Mouse (Mus musculus): ENCODE data around the gene Rbm3. TPM values are rescaled to one million over a fixed set of nuclear protein-coding genes. Genes with fewer than 3 reads are reported as not detected.
"Not testable (repeated sequence)": the region's sequence is repeated elsewhere in the genome, so short reads cannot be mapped to it uniquely, and the experiment has no call there.

The Rbm3 gene
- total RNA-seq, 2 experiments from 2014 or later = 48.0 to 90.4 TPM

DNA sequence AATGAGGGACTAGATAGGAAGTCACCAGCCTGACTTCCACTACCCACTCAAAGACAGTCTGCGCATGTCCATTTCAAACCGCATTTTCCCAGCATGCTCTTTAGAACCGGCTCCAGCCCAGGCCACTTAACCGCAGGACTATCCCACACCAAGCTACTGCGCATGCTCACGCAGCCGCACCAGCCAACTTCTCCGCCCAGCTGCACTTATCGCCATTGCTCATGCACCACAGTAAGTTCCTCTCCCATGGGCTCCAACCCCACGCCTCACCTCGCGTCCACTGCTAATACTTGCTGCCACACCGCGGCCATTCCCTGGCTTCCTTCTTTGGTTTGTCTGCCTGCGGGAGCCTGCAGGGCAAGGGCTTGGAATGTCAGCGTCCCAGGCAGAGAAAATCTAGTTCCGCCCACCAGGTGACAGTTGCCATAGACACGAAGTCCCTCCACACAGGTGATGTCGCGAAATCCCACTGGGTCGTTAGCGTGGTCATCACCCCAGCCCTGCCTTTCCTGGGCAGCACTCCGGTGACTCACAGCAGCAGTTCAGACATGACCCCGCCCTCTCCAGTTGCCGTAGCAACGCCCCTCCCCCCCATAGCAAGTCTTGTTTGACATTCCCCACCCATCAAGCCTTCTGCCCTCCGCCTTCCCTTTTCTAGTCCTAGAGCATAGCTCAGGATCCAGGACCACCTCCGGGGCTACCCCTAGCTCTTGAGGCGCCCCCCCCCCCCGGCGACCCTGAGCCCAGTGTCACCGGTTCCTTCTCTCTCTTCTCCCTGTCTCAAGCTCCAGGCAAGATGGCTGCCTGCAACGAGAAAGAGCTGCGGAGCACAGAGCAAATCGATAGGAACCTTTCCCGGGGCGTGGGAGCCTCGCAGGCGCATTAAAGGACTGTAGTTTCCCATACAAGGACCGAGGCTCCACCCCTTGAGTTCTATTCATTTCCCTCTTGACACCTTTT lies 13.4 kb downstream of the Rbm3 start, which contains the start of gene Wdr13:
Gene Wdr13 (minus strand): TSS at position 876 of the 960 bp plus-strand sequence.
- peak; percentile 88 for DNase-seq (ENCODE audit: low spot score)

DNA sequence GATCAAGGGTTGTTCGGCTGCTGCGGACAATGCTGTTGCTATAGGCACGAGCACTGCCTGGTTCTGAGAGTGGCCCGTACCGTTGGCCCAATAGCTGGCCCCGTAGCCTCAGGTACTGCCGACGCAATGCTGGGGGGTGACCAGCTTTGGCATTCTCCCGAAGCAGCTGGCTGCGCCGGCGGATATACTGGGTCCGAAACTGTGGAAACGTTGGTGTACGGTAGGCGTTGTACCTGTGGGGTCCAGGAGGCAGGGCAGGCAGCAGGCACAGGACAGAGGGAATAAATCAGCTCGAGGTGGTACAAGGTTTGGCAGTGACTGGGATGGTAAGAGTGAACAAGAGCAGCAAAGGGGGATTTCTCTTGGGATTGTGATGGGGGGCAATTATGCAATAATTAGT lies 14.3 kb downstream of the Rbm3 start:
- DNase-seq (ENCODE audit: low spot score) = no peak

- DNase-seq (ENCODE audit: low spot score) = no peak
Observed at GRCm38 (mm10) chrX:8125235-8125634, 20.4 kb downstream of the Rbm3 start.

DNA sequence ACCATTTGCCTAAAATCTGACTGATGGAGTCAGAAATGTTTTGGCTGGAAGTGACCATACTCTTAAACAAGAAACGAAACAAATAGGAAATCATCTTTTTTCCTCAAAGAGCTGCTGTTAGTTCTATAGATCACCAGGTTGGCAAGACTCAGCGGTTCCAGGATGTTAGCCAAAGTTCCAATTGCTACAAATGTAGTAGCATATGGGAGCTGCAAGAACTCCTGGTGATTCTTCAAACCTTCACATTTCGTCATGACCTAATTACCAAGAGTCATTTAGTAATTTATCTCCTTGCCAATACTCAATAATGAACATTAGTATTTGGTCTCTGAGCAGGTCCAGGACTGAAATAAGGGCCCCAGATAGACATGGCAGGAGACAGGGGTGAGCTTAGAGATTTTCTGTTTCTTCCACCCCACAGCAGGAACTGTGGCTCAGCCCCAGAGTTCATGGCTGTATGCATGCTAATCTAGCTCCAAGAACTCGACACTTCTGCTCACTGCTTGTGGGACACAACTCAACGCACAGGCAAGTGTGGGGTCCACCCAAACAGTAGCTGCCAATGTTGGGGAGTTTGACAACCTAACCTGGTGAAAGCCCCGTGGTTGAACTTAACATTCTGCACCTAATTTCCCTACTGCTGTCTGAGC lies 21.7 kb downstream of the Rbm3 start:
- DNase-seq (ENCODE audit: low spot score) = no peak

DNA sequence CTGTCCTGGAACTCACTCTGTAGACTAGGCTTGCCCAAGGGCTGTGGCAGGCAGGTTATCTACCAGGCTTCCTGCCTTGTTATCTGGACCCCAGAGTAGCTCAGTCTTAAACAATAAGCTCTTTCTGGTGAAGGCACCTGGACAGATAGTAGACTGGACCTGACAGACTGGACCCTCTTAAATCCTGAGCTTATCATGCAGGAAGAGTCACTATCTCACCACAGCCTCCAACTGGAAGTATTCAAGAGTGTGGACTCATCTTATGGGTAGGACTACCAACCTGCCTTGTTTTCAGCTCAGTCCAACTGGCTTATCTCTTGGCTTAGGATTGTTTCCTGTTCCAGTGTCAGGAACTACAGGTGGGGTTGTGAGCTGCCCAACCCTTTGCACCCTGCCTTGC lies 28.4 kb downstream of the Rbm3 start:
- DNase-seq (ENCODE audit: low spot score) = no peak

GRCm38 (mm10) chrX:8115275-8115674 lies 30.4 kb downstream of the Rbm3 start:
- DNase-seq (ENCODE audit: low spot score) = no peak

- no peak for DNase-seq (ENCODE audit: low spot score)
Observed at GRCm38 (mm10) chrX:8105019-8105418, 40.7 kb downstream of the Rbm3 start.

DNA sequence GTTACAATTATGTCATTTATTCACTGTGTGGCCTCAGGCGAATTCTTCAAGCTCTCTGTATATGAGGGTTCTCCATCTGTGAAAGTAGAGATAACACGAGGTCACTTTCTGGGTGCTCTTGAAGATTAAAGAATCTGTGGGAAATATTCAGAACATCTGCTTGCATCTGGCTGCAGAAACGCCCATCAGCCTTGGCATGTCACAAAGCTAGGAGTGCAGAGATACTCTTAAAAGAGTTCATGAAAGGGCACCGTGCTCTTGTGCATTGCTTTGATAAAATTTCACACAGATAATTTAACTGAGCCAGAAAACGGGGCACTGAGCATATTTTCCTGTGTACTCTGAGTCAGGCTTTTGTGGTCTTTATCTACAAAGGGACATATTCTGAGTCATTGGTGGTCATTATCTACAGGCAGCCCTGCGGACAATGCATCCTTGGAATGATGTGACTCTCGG lies 43.4 kb downstream of the Rbm3 start:
- DNase-seq (ENCODE audit: low spot score) = no peak

DNA sequence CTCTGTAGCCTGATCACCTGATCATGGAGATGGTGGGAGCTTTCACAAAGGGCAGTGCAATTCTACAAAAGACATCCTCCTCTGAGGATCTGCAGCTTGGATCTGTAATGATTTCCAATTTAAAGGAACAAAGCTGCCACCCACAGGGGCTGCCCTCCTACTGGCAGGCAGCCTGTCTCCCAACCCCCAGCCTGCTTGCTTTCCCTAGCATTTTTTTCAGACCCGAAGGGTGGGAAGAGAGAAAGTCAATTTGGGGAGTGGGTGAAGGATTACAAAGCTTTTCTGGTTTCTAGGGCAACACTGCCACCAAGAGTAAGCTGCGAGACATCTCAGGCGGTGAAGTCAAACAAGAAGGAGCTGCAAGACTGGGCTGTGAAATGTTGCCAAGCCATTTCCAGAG lies 44.7 kb downstream of the Rbm3 start:
- no peak for DNase-seq (ENCODE audit: low spot score)

DNA sequence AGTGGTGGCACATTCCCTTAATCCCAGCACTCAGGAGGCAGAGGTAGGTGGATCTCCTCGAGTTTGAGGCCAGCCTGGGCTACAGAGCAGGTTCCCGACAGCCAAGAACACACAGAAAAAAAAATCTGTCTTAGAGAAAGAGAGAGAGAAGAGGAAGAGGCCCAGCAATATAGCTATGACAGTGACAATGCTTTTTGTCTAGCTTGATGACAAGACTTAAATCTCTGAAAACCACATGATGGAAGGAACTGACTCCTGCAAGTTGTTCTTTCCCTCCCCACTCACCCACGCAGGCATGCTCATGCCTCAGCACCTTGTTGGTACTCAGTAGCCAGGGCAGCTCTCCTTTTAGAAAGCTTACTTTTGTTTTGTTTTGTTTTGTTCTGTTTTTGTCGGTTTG lies 46.2 kb downstream of the Rbm3 start:
- DNase-seq (ENCODE audit: low spot score) = no peak

GRCm38 (mm10) chrX:8096787-8097242 lies 48.9 kb downstream of the Rbm3 start:
- DNase-seq (ENCODE audit: low spot score) = peak; percentile 96

DNA sequence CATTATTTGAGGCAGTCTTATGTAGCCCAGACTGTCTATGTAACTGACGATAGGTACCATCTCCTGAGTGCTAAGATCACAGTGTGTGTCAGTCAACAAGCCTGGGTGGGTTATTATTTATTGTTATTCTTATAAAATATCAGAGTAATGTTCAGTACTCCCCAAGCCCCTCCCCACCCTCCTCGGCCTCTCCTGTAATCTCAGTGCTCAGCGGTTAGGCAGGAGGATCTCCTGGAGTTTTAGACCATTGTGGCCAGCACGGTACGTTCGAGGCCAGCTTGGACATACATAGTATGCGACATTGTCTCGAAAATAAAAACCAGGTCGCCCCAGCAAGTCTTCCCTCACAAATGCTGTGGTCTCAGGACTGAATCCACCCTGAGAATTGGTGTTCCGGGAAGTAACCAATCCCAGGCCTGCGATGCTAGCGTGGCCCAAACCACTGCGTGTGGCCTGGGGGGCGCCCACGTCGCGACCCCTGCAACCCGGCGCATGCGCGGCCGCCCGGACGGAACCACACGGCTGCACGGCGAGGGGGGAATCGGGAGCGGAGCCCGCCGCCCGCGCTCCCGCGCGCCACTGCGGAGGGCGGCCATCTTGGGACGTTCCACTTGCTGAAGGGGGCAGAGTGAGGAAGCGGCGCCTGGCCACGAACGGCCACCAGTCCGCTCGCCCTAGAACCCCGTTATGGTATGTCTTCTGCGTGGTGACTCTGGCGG lies 49.5 kb downstream of the Rbm3 start:
- DNase-seq (ENCODE audit: low spot score) = peak; percentile 77

DNA sequence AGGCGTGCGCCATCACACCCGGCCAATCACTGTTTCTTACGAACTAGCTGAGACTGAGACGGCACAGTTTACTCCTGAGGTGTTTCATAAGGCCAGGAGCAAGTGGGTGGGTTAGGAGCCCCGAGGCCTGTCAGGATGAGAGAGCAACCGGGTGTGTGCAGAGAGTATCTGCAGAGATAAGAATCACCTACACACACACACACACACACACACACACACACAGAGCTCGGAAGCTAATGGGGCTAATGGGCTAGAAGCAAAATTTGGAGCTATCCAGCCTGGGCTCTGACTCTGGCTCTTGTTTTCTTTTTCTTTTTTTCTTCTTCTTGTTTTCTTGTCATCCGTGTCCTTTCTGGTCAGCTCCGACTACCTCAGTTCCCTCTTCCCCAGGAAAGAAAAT lies 50.1 kb downstream of the Rbm3 start:
- no peak for DNase-seq (ENCODE audit: low spot score)

GRCm38 (mm10) chrX:8090954-8091347 lies 54.7 kb downstream of the Rbm3 start:
- DNase-seq (ENCODE audit: low spot score) = not testable (repeated sequence)

- DNase-seq (ENCODE audit: low spot score) = peak; percentile 2
Observed at GRCm38 (mm10) chrX:8090346-8090953, 55.2 kb downstream of the Rbm3 start, which contains the start of gene Was. TSS of gene Was (minus strand) at chrX:8090498.

- DNase-seq (ENCODE audit: low spot score) = no peak
Observed at GRCm38 (mm10) chrX:8089746-8090145, 55.9 kb downstream of the Rbm3 start.

Other genes with a start within 250 kb of the Rbm3 start
- 10 to 100 TPM; 22.3 to 23.5 TPM for gene Pqbp1, start 246.6 kb downstream of the Rbm3 start, total RNA-seq (2021)
- gene Timm17b, start 246.5 kb downstream of the Rbm3 start, total RNA-seq (2021) = 10 to 100 TPM; 42.7 to 47.6 TPM
- not detected for gene Gm10491, start 238.0 kb downstream of the Rbm3 start, total RNA-seq (2021)
- not detected for gene Gm10490, start 236.3 kb downstream of the Rbm3 start, total RNA-seq (2021)
- not detected for gene Pcsk1n, start 226.1 kb downstream of the Rbm3 start, total RNA-seq (2021)
- gene Eras, start 217.3 kb downstream of the Rbm3 start, total RNA-seq (2021) = not detected
- 1 to 10 TPM; 3.6 to 5.0 TPM for gene Hdac6, start 198.0 kb downstream of the Rbm3 start, total RNA-seq (2021)
- gene Gata1, start 167.8 kb downstream of the Rbm3 start, total RNA-seq (2021) = not detected
- gene Glod5, start 127.4 kb downstream of the Rbm3 start, total RNA-seq (2021) = not detected
- 1 to 10 TPM; 4.5 TPM for gene Suv39h1, start 71.1 kb downstream of the Rbm3 start, total RNA-seq (2021)
- under 1 TPM; 0.21 to 0.52 TPM for gene Was, start 55.4 kb downstream of the Rbm3 start, total RNA-seq (2021)
- gene Wdr13, start 13.0 kb downstream of the Rbm3 start, total RNA-seq (2021) = 10 to 100 TPM in 1 of 2 experiments, 1 to 10 TPM in 1; 8.7 to 10.1 TPM
- gene Tbc1d25, start 30.3 kb upstream of the Rbm3 start, total RNA-seq (2021) = 1 to 10 TPM; 2.7 to 4.1 TPM
- gene Ebp, start 47.6 kb upstream of the Rbm3 start, total RNA-seq (2021) = 1 to 10 TPM; 6.8 to 8.3 TPM
- gene Porcn, start 60.6 kb upstream of the Rbm3 start, total RNA-seq (2021) = 1 to 10 TPM; 4.3 to 4.4 TPM
- gene Ftsj1, start 106.5 kb upstream of the Rbm3 start, total RNA-seq (2021) = 10 to 100 TPM; 13.3 to 14.0 TPM
- gene Slc38a5, start 125.3 kb upstream of the Rbm3 start, total RNA-seq (2021) = not detected
- not detected for gene Ssxb10, start 181.5 kb upstream of the Rbm3 start, total RNA-seq (2021)
- gene Ssxb9, start 221.1 kb upstream of the Rbm3 start, total RNA-seq (2021) = not detected

All from gastrocnemius, adult 18-20 months (tissue).